In the genomic region with DNA sequence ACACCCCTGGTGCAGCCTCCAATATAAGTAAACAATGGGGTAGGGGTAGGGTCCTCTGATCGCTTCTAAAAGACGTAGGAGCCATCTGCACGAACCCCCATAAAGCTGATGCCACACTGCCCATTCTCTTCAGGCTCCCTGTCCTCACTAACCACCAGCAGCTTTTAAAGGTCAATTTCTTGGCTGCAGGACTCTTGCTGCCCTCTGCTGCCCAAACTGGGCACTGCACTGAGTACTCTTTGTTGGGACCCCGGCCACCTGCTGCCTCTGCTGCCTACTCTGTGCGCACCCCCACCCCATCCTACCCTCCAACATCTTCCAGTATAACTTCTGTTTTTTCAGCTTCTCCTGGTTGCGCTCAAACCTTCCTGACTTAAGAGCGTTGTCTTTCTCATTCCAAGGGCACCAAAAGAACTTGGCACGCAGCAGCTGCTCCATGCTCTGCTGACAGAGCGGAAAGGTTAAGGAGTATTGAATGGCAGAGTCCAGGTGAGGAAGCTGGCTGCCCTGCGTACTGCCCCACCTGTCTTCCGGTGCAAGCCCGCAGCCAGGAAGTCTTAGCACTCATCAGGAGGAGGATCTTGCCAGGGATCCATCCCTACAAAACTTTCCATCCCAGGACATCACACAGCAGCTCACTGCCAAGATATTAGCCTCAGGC, we compare ENCODE assay signal across 8 mouse cellular contexts. TPM values are rescaled to one million over a fixed set of nuclear protein-coding genes. Genes with fewer than 3 reads are reported as not detected.
A peak's percentile ranks its signal among the peaks of the same experiment; 100 is the strongest.
DNase-seq lines count a peak whose midpoint lies in the region; ATAC-seq and TF ChIP-seq lines count a peak whose summit lies in the region.

No protein-coding gene starts in this region.

- DNase-seq in heart, adult 11 months, result peak; percentile 95
- no peak for DNase-seq in heart, embryonic 10.5 days (ENCODE audit: low spot score)
- peak; percentile 67 to 88 for DNase-seq in cerebellum, postnatal 4 days (ENCODE audit: low spot score in 2 of 2)
- peak; percentile 74 for DNase-seq in gastrocnemius, postnatal 14 days
- peak; percentile 66 to 70 for DNase-seq in left cerebral cortex, postnatal 25 days (ENCODE audit: low spot score in 2 of 2)

- peak; percentile 18; the same call in 1 of the 2 replicates for ATAC-seq in intestine, embryonic 16.5 days
- peak; percentile 65; the same call in 1 of the 2 replicates for ATAC-seq in midbrain, embryonic 12.5 days (ENCODE audit: low FRiP score, low read depth)

- H3K27me3 ChIP-seq in heart, embryonic 10.5 days (ENCODE audit: insufficient read depth, poor library complexity, severe bottlenecking), result peaks cover 11% of the 10 kb centered on the region; the same call in 1 of the 2 replicates
- H3K27me3 ChIP-seq in intestine, embryonic 16.5 days (replicated peaks; ENCODE audit: control insufficient read depth, insufficient read depth, low read length), result no peaks in the 10 kb centered on the region
- no peaks in the 10 kb centered on the region for H3K27me3 ChIP-seq in midbrain, embryonic 12.5 days
- H3K27me3 ChIP-seq in small intestine, adult 2 months (ENCODE audit: control insufficient read depth, insufficient read depth, low read length), result no peaks in the 10 kb centered on the region

- H3K4me1 ChIP-seq in heart, embryonic 10.5 days, result peaks cover 17% of the 10 kb centered on the region
- no peaks in the 10 kb centered on the region for H3K4me1 ChIP-seq in intestine, embryonic 16.5 days (ENCODE audit: control insufficient read depth, insufficient read depth, low read length)
- H3K4me1 ChIP-seq in midbrain, embryonic 12.5 days, result peaks cover 4% of the 10 kb centered on the region
- H3K4me1 ChIP-seq in small intestine, adult 2 months (ENCODE audit: control insufficient read depth, insufficient read depth, insufficient read length, low read length), result no peaks in the 10 kb centered on the region

- peak; percentile 93; the same call in 1 of the 2 replicates for TF ChIP-seq CTCF in small intestine, adult 2 months (IDR thresholded peaks at IDR 0.05; ENCODE audit: extremely low read depth, insufficient read length, insufficient replicate concordance, low read depth, low read length)

- 17% methylated on average over 12 of the region's 12 CpGs for WGBS in heart, embryonic 10.5 days
- WGBS in intestine, embryonic 16.5 days, result 17% methylated on average over 12 of the region's 12 CpGs
- 15% methylated on average over 12 of the region's 12 CpGs for WGBS in midbrain, embryonic 12.5 days
- WGBS in small intestine, adult 2 months, result 16% methylated on average over 12 of the region's 12 CpGs

- H3K9ac ChIP-seq in intestine, embryonic 16.5 days (ENCODE audit: low read depth, low read length), result no peak overlapping the region
- H3K9ac ChIP-seq in midbrain, embryonic 12.5 days (replicated peaks), result 0 out of 2 replicates have a peak overlapping the region, but pooled peaks have one; percentile 4

- H3K27ac ChIP-seq in heart, embryonic 10.5 days, result no peak overlapping the region
- no peak overlapping the region for H3K27ac ChIP-seq in intestine, embryonic 16.5 days (ENCODE audit: low read length)
- H3K27ac ChIP-seq in midbrain, embryonic 12.5 days (replicated peaks), result no peak overlapping the region
- H3K27ac ChIP-seq in small intestine, adult 2 months (ENCODE audit: insufficient read depth, low read depth, low read length), result no peak overlapping the region

- TF ChIP-seq POLR2A in small intestine, adult 2 months (IDR thresholded peaks at IDR 0.05; ENCODE audit: low read depth, low read length), result no peak

- H3K4me3 ChIP-seq in heart, embryonic 10.5 days, result no peak overlapping the region
- no peak overlapping the region for H3K4me3 ChIP-seq in intestine, embryonic 16.5 days (ENCODE audit: low read length)
- H3K4me3 ChIP-seq in midbrain, embryonic 12.5 days, result no peak overlapping the region
- H3K4me3 ChIP-seq in small intestine, adult 2 months (ENCODE audit: low read depth, low read length), result no peak overlapping the region

- no peaks in the 10 kb centered on the region for H3K9me3 ChIP-seq in heart, embryonic 10.5 days
- H3K9me3 ChIP-seq in intestine, embryonic 16.5 days (ENCODE audit: control insufficient read depth, low read length), result no peaks in the 10 kb centered on the region
- no peaks in the 10 kb centered on the region for H3K9me3 ChIP-seq in midbrain, embryonic 12.5 days

- no peak overlapping the region for H3K4me2 ChIP-seq in intestine, embryonic 16.5 days (ENCODE audit: low read depth, low read length)
- no peak overlapping the region for H3K4me2 ChIP-seq in midbrain, embryonic 12.5 days (replicated peaks)

- intact Hi-C loops in gastrocnemius, postnatal 14 days (cut with DNase I; ENCODE audit: low total_unique reads), result loop anchor here (5.0 kb wide), 2 partner anchors 285 to 400 kb away; a partner anchor contains a TSS
- intact Hi-C loops in left cerebral cortex, postnatal 25 days (cut with DNase I), result loop anchor here (1.0 to 5.0 kb wide), 2 partner anchors 100 to 401 kb away; a partner anchor contains a TSS

- peaks cover 30% of the 10 kb centered on the region for H3K36me3 ChIP-seq in heart, embryonic 10.5 days
- peaks cover 14% of the 10 kb centered on the region for H3K36me3 ChIP-seq in intestine, embryonic 16.5 days (ENCODE audit: control insufficient read depth, insufficient read depth, low read length)
- H3K36me3 ChIP-seq in midbrain, embryonic 12.5 days, result peaks cover 39% of the 10 kb centered on the region
- H3K36me3 ChIP-seq in small intestine, adult 2 months (ENCODE audit: control insufficient read depth, insufficient read depth, low read length), result peaks cover 21% of the 10 kb centered on the region

RNA-seq across cellular contexts. Expression of a gene that starts 11.8 kb away (rescaled TPM):
- polyA plus RNA-seq in heart, embryonic 10.5 days (2016; fragmentation: Nextera tagmentation; extraction: Ambion mirVana), result 5.1 and 7.3 TPM in 2 replicates
- total RNA-seq in gastrocnemius, postnatal 14 days (2021), result under 1 TPM; 0.43 to 0.66 TPM
- 6.4 and 8.8 TPM in 2 replicates for polyA plus RNA-seq in intestine, embryonic 16.5 days (2015; fragmentation: Nextera tagmentation; extraction: Ambion mirVana)
- 10 to 100 TPM; 17.8 to 20.6 TPM for total RNA-seq in left cerebral cortex, postnatal 25 days (2021)
- polyA plus RNA-seq in midbrain, embryonic 12.5 days (2016; fragmentation: Nextera tagmentation; extraction: Ambion mirVana), result 15.3 and 17.0 TPM in 2 replicates
- 3.4 and 4.3 TPM in 2 replicates for polyA plus RNA-seq in small intestine, adult 2 months (2012; rRNA removed)

RNA-seq across cellular contexts. Expression of a gene that starts 21.2 kb away (rescaled TPM):
- polyA plus RNA-seq in heart, embryonic 10.5 days (2016; fragmentation: Nextera tagmentation; extraction: Ambion mirVana), result 39.9 and 41.6 TPM in 2 replicates
- total RNA-seq in gastrocnemius, postnatal 14 days (2021), result 10 to 100 TPM; 14.6 to 15.6 TPM
- 35.4 and 37.1 TPM in 2 replicates for polyA plus RNA-seq in intestine, embryonic 16.5 days (2015; fragmentation: Nextera tagmentation; extraction: Ambion mirVana)
- total RNA-seq in left cerebral cortex, postnatal 25 days (2021), result 10 to 100 TPM; 13.0 to 13.5 TPM
- polyA plus RNA-seq in midbrain, embryonic 12.5 days (2016; fragmentation: Nextera tagmentation; extraction: Ambion mirVana), result 29.3 and 30.4 TPM in 2 replicates
- polyA plus RNA-seq in small intestine, adult 2 months (2012; rRNA removed), result 14.8 and 27.1 TPM in 2 replicates

RNA-seq across cellular contexts. Expression of a gene that starts 21.4 kb away (rescaled TPM):
- polyA plus RNA-seq in heart, embryonic 10.5 days (2016; fragmentation: Nextera tagmentation; extraction: Ambion mirVana), result 150 and 166 TPM in 2 replicates
- 10 to 100 TPM; 61.3 to 61.8 TPM for total RNA-seq in gastrocnemius, postnatal 14 days (2021)
- 159 and 164 TPM in 2 replicates for polyA plus RNA-seq in intestine, embryonic 16.5 days (2015; fragmentation: Nextera tagmentation; extraction: Ambion mirVana)
- total RNA-seq in left cerebral cortex, postnatal 25 days (2021), result 10 to 100 TPM; 81.7 to 83.5 TPM
- 123 and 124 TPM in 2 replicates for polyA plus RNA-seq in midbrain, embryonic 12.5 days (2016; fragmentation: Nextera tagmentation; extraction: Ambion mirVana)
- 14.4 and 19.5 TPM in 2 replicates for polyA plus RNA-seq in small intestine, adult 2 months (2012; rRNA removed)

RNA-seq across cellular contexts. Expression of a gene that starts 28.6 kb away (rescaled TPM):
- 32.3 and 34.9 TPM in 2 replicates for polyA plus RNA-seq in heart, embryonic 10.5 days (2016; fragmentation: Nextera tagmentation; extraction: Ambion mirVana)
- total RNA-seq in gastrocnemius, postnatal 14 days (2021), result 10 to 100 TPM; 45.4 to 56.3 TPM
- 25.3 and 29.2 TPM in 2 replicates for polyA plus RNA-seq in intestine, embryonic 16.5 days (2015; fragmentation: Nextera tagmentation; extraction: Ambion mirVana)
- 100 to 1,000 TPM; 108 to 119 TPM for total RNA-seq in left cerebral cortex, postnatal 25 days (2021)
- 38.6 and 42.9 TPM in 2 replicates for polyA plus RNA-seq in midbrain, embryonic 12.5 days (2016; fragmentation: Nextera tagmentation; extraction: Ambion mirVana)
- 92.2 and 198 TPM in 2 replicates for polyA plus RNA-seq in small intestine, adult 2 months (2012; rRNA removed)
